ENCODE assay signal across 21 mouse cellular contexts in genomic region chr10:112488751-112489150, GRCm38 (mm10).
DNase-seq lines count a peak whose midpoint lies in the region; ATAC-seq and TF ChIP-seq lines count a peak whose summit lies in the region.
"Had no signal": no experiment of that assay in that cellular context is flagged by ENCODE, and none has a peak within 500 bp of the region (broad histone marks: within the 10 kb centered on the region; RNA-seq: fewer than 3 reads in every experiment).

No protein-coding gene starts in this region.

- no peak for DNase-seq in liver, postnatal 0 days
- peak; percentile 0 for DNase-seq in c-Kit-positive CD71-positive TER-119-positive erythroid progenitor cells, embryonic 14.5 days (ENCODE audit: low spot score)
- no peak for DNase-seq in liver, embryonic 14.5 days (ENCODE audit: low read depth in 3 of 3, low spot score in 3 of 3)
- DNase-seq in embryo, embryonic 9.5 days (ENCODE audit: extremely low spot score): no peak
- DNase-seq in retina, postnatal 1 day: no peak
- DNase-seq: adrenal gland, adult 2 months; adrenal gland, postnatal 10 days; adrenal gland, postnatal 25 days; cerebellum, adult 11 months; cerebellum, adult 18-20 months; cerebellum, adult 8-10 months; cerebellum, adult 9-11 months; cerebellum, postnatal 14 days; cerebellum, postnatal 36 days; embryo, embryonic 11 days; forebrain, postnatal 0 days had no signal

- no peak overlapping the region for H3K4me2 ChIP-seq in liver, embryonic 12.5 days
- no peak overlapping the region for H3K4me2 ChIP-seq in liver, postnatal 0 days (ENCODE audit: low read depth, low read length)
- H3K4me2 ChIP-seq in liver, embryonic 14.5 days (ENCODE audit: low read depth): no peak overlapping the region
- H3K4me2 ChIP-seq: embryonic facial prominence, embryonic 12.5 days; forebrain, embryonic 13.5 days; forebrain, embryonic 15.5 days had no signal

- TF ChIP-seq EP300 in liver, postnatal 0 days (IDR thresholded peaks at IDR 0.05; ENCODE audit: low read depth): no peak
- no peak for TF ChIP-seq EP300 in liver, embryonic 14.5 days (IDR thresholded peaks at IDR 0.05; ENCODE audit: low read depth)

- H3K27me3 ChIP-seq in liver, embryonic 12.5 days (replicated peaks): no peaks in the 10 kb centered on the region
- H3K27me3 ChIP-seq in liver, postnatal 0 days (ENCODE audit: insufficient read depth, low read length): no peaks in the 10 kb centered on the region
- no peaks in the 10 kb centered on the region for H3K27me3 ChIP-seq in liver, embryonic 14.5 days (ENCODE audit: control insufficient read depth, insufficient read depth, low read length)
- H3K27me3 ChIP-seq: embryonic facial prominence, embryonic 12.5 days; forebrain, embryonic 13.5 days; forebrain, embryonic 15.5 days had no signal

- H3K9ac ChIP-seq in liver, embryonic 12.5 days: no peak overlapping the region
- H3K9ac ChIP-seq in liver, postnatal 0 days (replicated peaks): no peak overlapping the region
- no peak overlapping the region for H3K9ac ChIP-seq in liver, embryonic 14.5 days (replicated peaks)
- H3K9ac ChIP-seq: embryonic facial prominence, embryonic 12.5 days; forebrain, embryonic 13.5 days; forebrain, embryonic 15.5 days; forebrain, postnatal 0 days had no signal

- WGBS in liver, embryonic 12.5 days (ENCODE audit: insufficient replicate concordance): 48% methylated on average over 4 of the region's 4 CpGs
- WGBS in liver, postnatal 0 days (ENCODE audit: insufficient replicate concordance): 66% methylated on average over 4 of the region's 4 CpGs
- WGBS in liver, embryonic 14.5 days (ENCODE audit: insufficient replicate concordance): 57% methylated on average over 4 of the region's 4 CpGs

- H3K9me3 ChIP-seq in liver, embryonic 12.5 days (replicated peaks): no peaks in the 10 kb centered on the region
- H3K9me3 ChIP-seq in liver, postnatal 0 days (ENCODE audit: low read length): 0 out of 2 replicates have a peak, but pooled peaks cover 2% of the 10 kb centered on the region
- no peaks in the 10 kb centered on the region for H3K9me3 ChIP-seq in liver, embryonic 14.5 days (ENCODE audit: control insufficient read depth, low read length)
- H3K9me3 ChIP-seq: embryonic facial prominence, embryonic 10.5 days; embryonic facial prominence, embryonic 12.5 days; forebrain, embryonic 15.5 days had no signal

- H3K4me1 ChIP-seq in liver, embryonic 12.5 days: no peaks in the 10 kb centered on the region
- no peaks in the 10 kb centered on the region for H3K4me1 ChIP-seq in liver, postnatal 0 days (ENCODE audit: insufficient read depth)
- H3K4me1 ChIP-seq in liver, embryonic 14.5 days (replicated peaks; ENCODE audit: control insufficient read depth in 2 of 2, insufficient read depth in 2 of 2, low read length in 1 of 2): no peaks in the 10 kb centered on the region
- H3K4me1 ChIP-seq: embryonic facial prominence, embryonic 12.5 days; forebrain, embryonic 13.5 days; forebrain, embryonic 15.5 days had no signal

- TF ChIP-seq CTCF in liver, postnatal 0 days (IDR thresholded peaks at IDR 0.05; ENCODE audit: low read depth): no peak
- TF ChIP-seq CTCF in liver, embryonic 14.5 days (IDR thresholded peaks at IDR 0.05; ENCODE audit: low read depth): no peak

- ATAC-seq in liver, embryonic 12.5 days: peak; percentile 58; the same call in 1 of the 2 replicates
- no peak for ATAC-seq in liver, postnatal 0 days
- peak; percentile 37; the same call in 1 of the 2 replicates for ATAC-seq in liver, embryonic 14.5 days (ENCODE audit: insufficient read depth)
- ATAC-seq: forebrain, embryonic 13.5 days; forebrain, embryonic 15.5 days; forebrain, postnatal 0 days had no signal

- no peaks in the 10 kb centered on the region for H3K36me3 ChIP-seq in liver, embryonic 12.5 days
- H3K36me3 ChIP-seq in liver, postnatal 0 days (replicated peaks; ENCODE audit: insufficient read depth, low read length): no peaks in the 10 kb centered on the region
- no peaks in the 10 kb centered on the region for H3K36me3 ChIP-seq in liver, embryonic 14.5 days (replicated peaks; ENCODE audit: control insufficient read depth, insufficient read depth, low read depth)
- H3K36me3 ChIP-seq: embryonic facial prominence, embryonic 10.5 days; embryonic facial prominence, embryonic 12.5 days; forebrain, embryonic 15.5 days had no signal

- H3K27ac ChIP-seq in liver, embryonic 12.5 days: no peak overlapping the region
- H3K27ac ChIP-seq in liver, postnatal 0 days (ENCODE audit: low read depth): no peak overlapping the region
- no peak overlapping the region for H3K27ac ChIP-seq in liver, embryonic 14.5 days
- H3K27ac ChIP-seq: embryonic facial prominence, embryonic 10.5 days; embryonic facial prominence, embryonic 12.5 days; forebrain, embryonic 13.5 days; forebrain, embryonic 15.5 days had no signal

- H3K4me3 ChIP-seq in liver, embryonic 12.5 days: no peak overlapping the region
- H3K4me3 ChIP-seq in liver, postnatal 0 days (ENCODE audit: low read depth, low read length): no peak overlapping the region
- H3K4me3 ChIP-seq in liver, embryonic 14.5 days (ENCODE audit: insufficient read depth in 1 of 2, low read depth in 2 of 2, low read length in 2 of 2): no peak overlapping the region
- H3K4me3 ChIP-seq: embryonic facial prominence, embryonic 10.5 days; embryonic facial prominence, embryonic 12.5 days; forebrain, embryonic 13.5 days; forebrain, embryonic 15.5 days had no signal
